Mouse (Mus musculus): ENCODE results near the gene Elmo1.

DNA sequence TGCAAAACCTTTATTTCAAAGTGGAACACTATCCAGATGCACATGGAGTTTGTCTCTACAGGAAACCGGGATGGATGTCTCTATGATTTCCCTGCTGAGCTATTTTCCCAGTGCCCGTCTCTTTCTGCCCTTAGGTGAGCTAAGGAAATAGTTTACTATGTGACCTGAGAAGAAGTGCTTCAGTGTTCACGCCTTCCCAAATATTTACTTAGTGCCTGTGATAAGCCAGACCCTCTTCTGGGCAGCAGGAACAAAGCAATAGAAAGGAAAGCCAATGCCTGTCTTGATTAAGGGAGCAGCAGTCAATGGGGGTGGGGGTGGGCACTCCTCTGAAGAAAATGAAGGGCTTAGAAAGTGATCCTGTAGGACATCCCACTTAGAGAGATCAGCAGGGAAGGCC, 401.3 kb downstream of the Elmo1 start:
- TF ChIP-seq CTCF (IDR thresholded peaks at IDR 0.05; ENCODE audit: insufficient read depth, low read depth, low read length) (no peak), POLR2A (IDR thresholded peaks at IDR 0.05; ENCODE audit: insufficient read depth, low read depth, low read length) (no peak)

Measured in olfactory bulb, adult 2 months (tissue).